Mouse (Mus musculus) B cell, adult 67 days (primary cell): ENCODE results near the gene Gm3417. TPM values are rescaled to one million over a fixed set of nuclear protein-coding genes. Genes with fewer than 3 reads are reported as not detected.

Experiments
- total RNA-seq, 2 experiments: library from RNA; stranded (reverse); gene quantifications; 4 replicates each; pipeline ENCODE4 v1.2.4; 2023

Gm3417 gene
- total RNA-seq = not detected

DNA sequence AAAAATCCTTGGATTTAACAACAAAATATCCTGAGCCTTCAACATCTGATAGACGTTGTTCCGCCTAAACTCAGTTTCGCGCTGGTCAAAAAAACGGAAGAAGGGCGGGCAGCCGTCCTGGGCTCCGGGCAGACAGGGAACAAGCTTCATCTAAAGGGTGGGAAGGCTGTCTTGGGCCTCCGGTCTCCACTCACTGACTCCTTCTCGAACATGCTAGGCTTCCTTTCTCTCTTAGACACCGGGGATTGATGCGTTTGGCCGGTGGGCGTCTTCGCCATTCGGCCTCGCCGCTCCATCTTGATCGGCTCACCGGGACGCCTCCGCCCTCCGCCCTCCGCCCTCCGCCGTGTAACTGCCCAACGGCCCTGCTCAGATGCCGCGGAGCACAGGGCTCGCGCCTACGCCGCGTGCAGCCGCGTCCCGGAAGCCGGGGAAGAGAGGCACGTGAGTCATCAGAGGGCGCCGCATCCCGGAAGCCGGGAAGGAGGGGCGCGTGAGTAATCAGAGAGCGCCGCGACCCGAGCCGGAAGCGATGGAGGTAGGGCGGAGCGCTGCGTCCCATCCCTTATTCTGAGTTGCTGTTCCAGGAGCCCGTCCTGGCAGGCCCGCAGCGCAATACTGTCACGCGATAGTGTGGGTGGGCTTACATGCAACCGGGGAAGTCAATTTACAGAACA lies at the start of gene Gm3417, which contains the start of gene 9030025P20Rik:
Gene Gm3417, minus strand, starts transcription at position 429 of the 677 bp plus-strand sequence.
Gene 9030025P20Rik, plus strand, starts transcription at position 107 of the 677 bp plus-strand sequence.

DNA sequence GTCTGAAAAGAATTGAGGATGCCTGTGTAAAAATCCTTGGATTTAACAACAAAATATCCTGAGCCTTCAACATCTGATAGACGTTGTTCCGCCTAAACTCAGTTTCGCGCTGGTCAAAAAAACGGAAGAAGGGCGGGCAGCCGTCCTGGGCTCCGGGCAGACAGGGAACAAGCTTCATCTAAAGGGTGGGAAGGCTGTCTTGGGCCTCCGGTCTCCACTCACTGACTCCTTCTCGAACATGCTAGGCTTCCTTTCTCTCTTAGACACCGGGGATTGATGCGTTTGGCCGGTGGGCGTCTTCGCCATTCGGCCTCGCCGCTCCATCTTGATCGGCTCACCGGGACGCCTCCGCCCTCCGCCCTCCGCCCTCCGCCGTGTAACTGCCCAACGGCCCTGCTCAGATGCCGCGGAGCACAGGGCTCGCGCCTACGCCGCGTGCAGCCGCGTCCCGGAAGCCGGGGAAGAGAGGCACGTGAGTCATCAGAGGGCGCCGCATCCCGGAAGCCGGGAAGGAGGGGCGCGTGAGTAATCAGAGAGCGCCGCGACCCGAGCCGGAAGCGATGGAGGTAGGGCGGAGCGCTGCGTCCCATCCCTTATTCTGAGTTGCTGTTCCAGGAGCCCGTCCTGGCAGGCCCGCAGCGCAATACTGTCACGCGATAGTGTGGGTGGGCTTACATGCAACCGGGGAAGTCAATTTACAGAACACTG lies 31.3 kb upstream of the Gm3417 start, which contains the start of gene Gm3435:
Gene Gm3435, plus strand, starts transcription at position 471 of the 708 bp plus-strand sequence.

DNA sequence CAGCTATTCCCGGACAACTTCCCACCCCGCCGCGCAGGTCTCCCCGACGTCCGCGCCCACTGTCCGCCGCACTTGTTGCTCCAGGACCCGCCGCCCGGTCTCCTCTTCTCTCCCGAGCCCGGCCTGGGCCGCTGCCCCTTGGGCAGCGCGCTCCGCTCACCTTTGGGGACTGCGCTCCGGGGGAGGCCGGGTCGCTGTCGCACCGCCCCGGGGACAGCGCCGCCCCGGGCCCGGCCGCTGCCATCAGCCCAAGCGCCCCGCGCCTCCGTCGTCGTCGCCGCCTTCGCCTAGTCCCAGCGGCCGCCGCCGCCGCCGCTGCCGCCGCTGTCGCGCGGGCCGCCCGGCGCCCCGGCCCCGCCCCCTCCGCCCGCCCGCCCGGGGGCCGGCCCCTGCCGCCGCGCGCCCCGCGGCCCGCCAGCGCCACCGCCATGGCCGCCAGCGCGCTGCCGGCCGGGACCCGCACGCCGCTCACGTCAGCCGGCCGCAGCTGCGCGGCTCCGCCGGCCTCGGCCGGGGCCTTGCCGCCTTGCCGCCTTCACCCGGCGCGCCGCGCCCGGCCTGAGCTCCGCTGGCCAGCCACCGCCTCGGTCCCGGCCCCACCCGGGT lies 17.5 kb downstream of the Gm3417 start, which contains the start of gene Phf10:
Gene Phf10, minus strand, starts transcription at position 323 of the 606 bp plus-strand sequence.

DNA sequence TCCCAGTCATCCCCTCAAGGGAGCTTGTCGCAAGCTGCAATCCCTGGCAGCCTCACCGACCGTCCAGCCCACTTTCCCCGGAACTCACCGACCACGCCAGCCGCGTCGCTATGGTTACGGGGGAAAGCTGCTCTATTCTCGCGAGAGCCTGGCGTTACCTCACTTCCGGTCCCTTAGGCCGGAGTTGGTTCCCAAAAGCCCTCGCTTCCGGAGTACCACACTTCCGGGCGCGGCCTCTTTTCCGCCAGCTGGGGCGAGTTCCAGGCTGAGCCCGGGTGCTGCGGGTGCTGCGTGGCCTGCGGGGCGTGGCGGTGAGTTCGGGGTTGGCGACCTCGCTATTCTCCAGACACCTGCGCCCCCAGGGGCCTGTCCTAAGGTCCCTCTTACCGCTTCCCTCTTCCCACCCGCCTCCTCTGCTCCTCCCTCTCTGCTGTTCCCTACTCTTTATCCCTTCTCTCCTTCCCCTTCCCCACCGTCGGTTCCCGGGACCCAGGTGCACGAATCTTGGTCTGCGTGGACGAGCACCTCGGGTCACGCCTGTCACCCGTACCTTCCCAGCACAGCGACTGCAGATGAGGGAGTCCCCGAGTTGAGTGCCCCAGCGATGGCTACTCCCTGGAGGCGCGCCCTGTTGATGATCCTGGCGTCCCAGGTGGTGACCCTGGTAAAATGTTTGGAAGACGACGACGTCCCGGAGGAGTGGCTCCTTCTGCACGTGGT lies 35.4 kb downstream of the Gm3417 start, which contains the start of the genes Wdr27 and 1600012H06Rik:
Gene Wdr27, minus strand, starts transcription at position 150 of the 720 bp plus-strand sequence.
Gene 1600012H06Rik, plus strand, starts transcription at position 176 of the 720 bp plus-strand sequence.

Other genes starting within 250 kb of the Gm3417 start
- not detected for gene Wdr27, start 35.6 kb downstream of the Gm3417 start, total RNA-seq
- 10 to 100 TPM; 18.3 to 22.4 TPM for gene 1600012H06Rik, start 35.6 kb downstream of the Gm3417 start, total RNA-seq
- gene Phf10, start 17.5 kb downstream of the Gm3417 start, total RNA-seq = 10 to 100 TPM; 34.1 to 42.1 TPM
- 10 to 100 TPM; 29.4 to 30.5 TPM for gene 9030025P20Rik, start 322 bp downstream of the Gm3417 start, total RNA-seq
- gene Gm3435, start 31.4 kb upstream of the Gm3417 start, total RNA-seq = 10 to 100 TPM in 1 of 2 experiments, 1 to 10 TPM in 1; 5.3 to 12.2 TPM
- gene Ermard, start 62.4 kb upstream of the Gm3417 start, total RNA-seq = 100 to 1,000 TPM; 188 to 209 TPM
- gene Tcte3, start 62.7 kb upstream of the Gm3417 start, total RNA-seq = 1 to 10 TPM in 1 of 2 experiments, not detected in 1; 1.7 TPM
- 10 to 100 TPM; 11.1 to 13.7 TPM for gene Gm3448, start 62.7 kb upstream of the Gm3417 start, total RNA-seq